Mouse (Mus musculus) intestine, postnatal 0 days (tissue): ENCODE data around the gene Pttg1ip. TPM values are rescaled to one million over a fixed set of nuclear protein-coding genes. Genes with fewer than 3 reads are reported as not detected.

Source experiments
- ATAC-seq: fragments of 200-750 bp; cut with Nextera tagmentation; 2 replicates; pipeline ENCODE4 v1.8.0; 2017; ENCODE audit warnings: mild to moderate bottlenecking, moderate TSS enrichment, moderate library complexity
- H3K27ac ChIP-seq: fragments of 300-500 bp; sonication (generic); 2 replicates; pipeline ENCODE4 v1.5.1; 2014; ENCODE audit warnings: mild to moderate bottlenecking, low read depth, low read length, moderate library complexity
- H3K27me3 ChIP-seq: fragments of 300-500 bp; sonication (generic); replicated peaks from 2 replicates; pipeline ENCODE4 v1.6.1; 2014; ENCODE audit warnings: low read length, mixed read lengths; ENCODE audit not compliant: control insufficient read depth, insufficient read depth
- H3K36me3 ChIP-seq: fragments of 300-500 bp; sonication (generic); 2 replicates; pipeline ENCODE4 v1.6.1; 2014; ENCODE audit warnings: mild to moderate bottlenecking, moderate library complexity; ENCODE audit not compliant: control insufficient read depth, insufficient read depth
- H3K4me1 ChIP-seq: fragments of 300-500 bp; sonication (generic); replicated peaks from 2 replicates; pipeline ENCODE4 v1.6.1; 2014; ENCODE audit warnings: antibody characterized with exemption, low read length, mixed read lengths; ENCODE audit not compliant: control insufficient read depth, insufficient read depth
- H3K4me2 ChIP-seq: fragments of 300-500 bp; sonication (generic); replicated peaks from 2 replicates; pipeline ENCODE4 v1.6.1; 2014; ENCODE audit warnings: low read depth, mild to moderate bottlenecking, moderate library complexity
- H3K4me3 ChIP-seq: fragments of 300-500 bp; sonication (generic); 2 replicates; pipeline ENCODE4 v1.5.1; 2014; ENCODE audit warnings: low read depth, low read length
- H3K9ac ChIP-seq: fragments of 300-500 bp; sonication (generic); 2 replicates; pipeline ENCODE4 v1.6.1; 2014; ENCODE audit warnings: mild to moderate bottlenecking, low read depth, low read length
- H3K9me3 ChIP-seq: fragments of 300-500 bp; sonication (generic); 2 replicates; pipeline ENCODE4 v1.6.1; 2016; ENCODE audit warnings: mixed run types; ENCODE audit not compliant: control insufficient read depth
- CTCF ChIP-seq: sonication (generic); IDR thresholded peaks from 2 replicates; pipeline ENCODE4 v1.5.1; 2016; ENCODE audit warnings: low read depth, mild to moderate bottlenecking, control low read depth, antibody characterized with exemption, moderate library complexity
- WGBS: fragments of 180-500 bp; shearing (Covaris S2); extraction: QIAGEN DNeasy Blood & Tissue Kit; methylation state at CpG from one replicate; pipeline ENCODE4 v1.1.7; 2014; 5-methylcytosine and 5-hydroxymethylcytosine counted together
- microRNA counts: library from miRNA; unstranded; fragments of <30 nt; microRNA quantifications from one replicate; lab custom pipeline; 2016
- microRNA-seq: library from miRNA; unstranded; fragments of <30 nt; microRNA quantifications from one replicate; pipeline ENCODE4, GENCODE M21; 2016
- polyA plus RNA-seq: library from polyadenylated mRNA; unstranded; fragments of >200 nt; fragmentation: Nextera tagmentation; extraction: Ambion mirVana; gene quantifications from 2 replicates; pipeline ENCODE4 v1.2.1, GENCODE M21; 2015

Gene Pttg1ip
- polyA plus RNA-seq, 1 experiment from 2014 or later = 200 TPM

- Histone ChIP-seq H3K9me3 (no peaks in the 10 kb centered on the region), H3K4me2 (no peak overlapping the region), H3K4me3 (no peak overlapping the region), H3K36me3 (peaks cover 44% of the 10 kb centered on the region), H3K27me3 (no peaks in the 10 kb centered on the region), H3K4me1 (no peaks in the 10 kb centered on the region), H3K27ac (no peak overlapping the region), H3K9ac (no peak overlapping the region)
- TF ChIP-seq CTCF = no peak
- no peak for ATAC-seq
- WGBS = 56% methylated on average over 1 of the region's 1 CpGs
Measured at GRCm38 (mm10) chr10:77647461-77647860, 65.9 kb downstream of the Pttg1ip start.

DNA sequence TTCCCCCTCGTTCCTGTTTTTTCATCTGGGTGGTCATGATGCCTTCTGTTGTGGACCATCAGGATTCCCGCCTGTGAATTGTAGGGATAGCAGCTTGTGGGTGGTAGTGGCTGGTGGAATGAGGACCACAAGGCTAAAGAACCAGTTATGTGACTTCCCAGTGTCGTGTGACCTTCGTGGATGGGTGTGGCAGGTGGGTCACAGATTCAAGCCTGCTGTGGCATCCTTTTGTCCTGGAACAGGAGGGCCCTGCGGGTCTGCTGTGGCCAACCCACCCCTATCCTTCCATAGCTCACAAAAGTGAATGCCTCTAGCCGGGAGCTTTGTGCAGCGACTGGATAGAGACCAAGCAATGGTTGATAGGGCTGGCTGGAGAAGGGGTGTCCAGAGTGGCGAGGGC lies 66.4 kb downstream of the Pttg1ip start:
- 76% methylated on average over 8 of the region's 8 CpGs for WGBS
- H3K4me1 ChIP-seq = no peaks in the 10 kb centered on the region
- no peak overlapping the region for H3K4me2 ChIP-seq
- H3K36me3 ChIP-seq = peaks cover 41% of the 10 kb centered on the region
- no peak overlapping the region for H3K4me3 ChIP-seq
- no peak for TF ChIP-seq CTCF
- no peak overlapping the region for H3K27ac ChIP-seq
- H3K27me3 ChIP-seq = no peaks in the 10 kb centered on the region
- no peak overlapping the region for H3K9ac ChIP-seq
- H3K9me3 ChIP-seq = no peaks in the 10 kb centered on the region
- no peak for ATAC-seq

MicroRNAs encoded within 50 kb of the gene (microRNA counts, 519-probe panel; counts per million panel counts)
- microRNA mmu-miR-1930 (lab: Ali Mortazavi, UCI) = not detected

Small RNA genes within 50 kb of the gene (microRNA-seq; reads per million reads assigned to microRNA genes)
- 3.8 reads per million, percentile 7 among the genes with 10 or more reads in this experiment for gene Mir1930

Other genes with a start within 250 kb of the Pttg1ip start
- 1.4 and 1.5 TPM in 2 replicates for gene Adarb1, start 163.4 kb upstream of the Pttg1ip start, polyA plus RNA-seq
- gene Fam207a, start 65.9 kb upstream of the Pttg1ip start, polyA plus RNA-seq = 37.9 and 38.2 TPM in 2 replicates
- gene Itgb2, start 51.5 kb upstream of the Pttg1ip start, polyA plus RNA-seq = 1.7 and 2.1 TPM in 2 replicates
- gene Sumo3, start 24.4 kb downstream of the Pttg1ip start, polyA plus RNA-seq = 256 and 269 TPM in 2 replicates
- 18.9 TPM in 2 replicates for gene Gm49325, start 24.5 kb downstream of the Pttg1ip start, polyA plus RNA-seq
- gene Ube2g2, start 40.6 kb downstream of the Pttg1ip start, polyA plus RNA-seq = 36.4 and 37.8 TPM in 2 replicates
- gene Tspear, start 104.8 kb downstream of the Pttg1ip start, polyA plus RNA-seq = 0.10 and 0.20 TPM in 2 replicates
- gene Gm19402, start 109.0 kb downstream of the Pttg1ip start, polyA plus RNA-seq = not detected in 2 replicates
- not detected in 2 replicates for gene Gm9508, start 115.5 kb downstream of the Pttg1ip start, polyA plus RNA-seq
- not detected in 2 replicates for gene Gm10272, start 124.9 kb downstream of the Pttg1ip start, polyA plus RNA-seq
- not detected in 2 replicates for gene Gm10024, start 129.7 kb downstream of the Pttg1ip start, polyA plus RNA-seq
- gene Gm10142, start 134.1 kb downstream of the Pttg1ip start, polyA plus RNA-seq = not detected in 2 replicates
- not detected in 2 replicates for gene Krtap12-1, start 138.9 kb downstream of the Pttg1ip start, polyA plus RNA-seq
- not detected in 2 replicates for gene Gm10100, start 144.8 kb downstream of the Pttg1ip start, polyA plus RNA-seq
- gene Gm18596, start 160.9 kb downstream of the Pttg1ip start, polyA plus RNA-seq = not detected in 2 replicates
- not detected in 2 replicates for gene Gm9736, start 169.6 kb downstream of the Pttg1ip start, polyA plus RNA-seq
- not detected in 2 replicates for gene Gm3233, start 178.0 kb downstream of the Pttg1ip start, polyA plus RNA-seq
- not detected in 2 replicates for gene Gm3238, start 189.6 kb downstream of the Pttg1ip start, polyA plus RNA-seq
- gene Gm7138, start 195.2 kb downstream of the Pttg1ip start, polyA plus RNA-seq = not detected in 2 replicates
- gene Gm3250, start 200.8 kb downstream of the Pttg1ip start, polyA plus RNA-seq = not detected in 2 replicates
- not detected in 2 replicates for gene Gm7137, start 206.5 kb downstream of the Pttg1ip start, polyA plus RNA-seq
- gene Gm9639, start 213.4 kb downstream of the Pttg1ip start, polyA plus RNA-seq = not detected in 2 replicates
- not detected in 2 replicates for gene Gm19668, start 217.4 kb downstream of the Pttg1ip start, polyA plus RNA-seq
- gene Gm9507, start 230.1 kb downstream of the Pttg1ip start, polyA plus RNA-seq = not detected in 2 replicates
- not detected in 2 replicates for gene Gm2696, start 233.0 kb downstream of the Pttg1ip start, polyA plus RNA-seq
- not detected in 2 replicates for gene Krtap10-4, start 245.4 kb downstream of the Pttg1ip start, polyA plus RNA-seq